Mouse (Mus musculus) thymus, adult 2 months (tissue): ENCODE measurements around the gene Lhfp. TPM values are rescaled to one million over a fixed set of nuclear protein-coding genes. Genes with fewer than 3 reads are reported as not detected.
"Not testable (repeated sequence)": the region's sequence is repeated elsewhere in the genome, so short reads cannot be mapped to it uniquely, and the experiment has no call there.

Source experiments
- DNase-seq: peaks from one replicate; pipeline ENCODE4 v3.0.0; 2021
- H3K27ac ChIP-seq: fragments of 200-500 bp; 2 replicates; pipeline ENCODE4 v1.5.1; 2012; ENCODE audit warnings: low read length, control low read depth; ENCODE audit not compliant: control insufficient read depth, insufficient read depth
- H3K27me3 ChIP-seq: fragments of 200-500 bp; 2 replicates; pipeline ENCODE4 v1.6.1; 2012; ENCODE audit warnings: mild to moderate bottlenecking, low read length, moderate library complexity, mixed read lengths; ENCODE audit not compliant: control insufficient read depth, insufficient read depth
- H3K36me3 ChIP-seq: fragments of 200-500 bp; 2 replicates; pipeline ENCODE4 v1.6.1; 2012; ENCODE audit warnings: mild to moderate bottlenecking, low read length, moderate library complexity; ENCODE audit not compliant: control insufficient read depth, insufficient read depth
- H3K4me1 ChIP-seq: fragments of 200-500 bp; replicated peaks from 2 replicates; pipeline ENCODE4 v1.6.1; 2012; ENCODE audit warnings: low read length; ENCODE audit not compliant: control insufficient read depth, insufficient read depth
- H3K4me3 ChIP-seq: fragments of 200-500 bp; 2 replicates; pipeline ENCODE4 v1.5.1; 2012; ENCODE audit warnings: mild to moderate bottlenecking, low read length, control low read depth, moderate library complexity; ENCODE audit not compliant: control insufficient read depth, insufficient read depth
- CTCF ChIP-seq: fragments of 200-500 bp; IDR thresholded peaks from 2 replicates; pipeline ENCODE4 v1.5.1; 2012; ENCODE audit warnings: mild to moderate bottlenecking, control low read depth, low read length, moderate library complexity, borderline replicate concordance; ENCODE audit not compliant: control insufficient read depth, poor library complexity, insufficient read depth; ENCODE audit errors: extremely low read depth
- POLR2A ChIP-seq: fragments of 200-500 bp; IDR thresholded peaks from 2 replicates; pipeline ENCODE4 v1.6.1; 2012; ENCODE audit warnings: mild to moderate bottlenecking, low read length, control low read depth, moderate library complexity; ENCODE audit not compliant: control insufficient read depth, poor library complexity, insufficient read depth; ENCODE audit errors: extremely low read depth
- WGBS: fragments of 180-500 bp; shearing (Covaris S2); methylation state at CpG from one replicate; pipeline ENCODE4 v1.1.7; 2018; 5-methylcytosine and 5-hydroxymethylcytosine counted together
- polyA plus RNA-seq: library from polyadenylated mRNA; depleted of rRNA; stranded (reverse); fragments of >200 nt; gene quantifications from 2 replicates; pipeline ENCODE4 v1.2.3, GENCODE M21; 2012

The Lhfp gene
- polyA plus RNA-seq, 1 experiment = 18.7 TPM

GRCm38 (mm10) chr3:53101711-53102110 is 60.4 kb downstream of the Lhfp start:
- H3K27me3 ChIP-seq = no peaks in the 10 kb centered on the region
- no peak overlapping the region for H3K27ac ChIP-seq
- no peak for DNase-seq
- no peaks in the 10 kb centered on the region for H3K36me3 ChIP-seq
- TF ChIP-seq POLR2A (no peak), CTCF (no peak)
- no peaks in the 10 kb centered on the region for H3K4me1 ChIP-seq
- H3K4me3 ChIP-seq = no peak overlapping the region
- 90% methylated on average over 6 of the region's 6 CpGs for WGBS

GRCm38 (mm10) chr3:53102131-53102756 is 60.9 kb downstream of the Lhfp start:
- Histone ChIP-seq H3K27ac (no peak overlapping the region), H3K36me3 (no peaks in the 10 kb centered on the region), H3K4me3 (no peak overlapping the region), H3K4me1 (no peaks in the 10 kb centered on the region), H3K27me3 (no peaks in the 10 kb centered on the region)
- WGBS = 40% methylated on average over 5 of the region's 5 CpGs
- TF ChIP-seq POLR2A = no peak
- TF ChIP-seq CTCF = no peak
- no peak for DNase-seq

- no peak for TF ChIP-seq POLR2A
- TF ChIP-seq CTCF = no peak
Measured at GRCm38 (mm10) chr3:53102757-53103153, 61.4 kb downstream of the Lhfp start.

GRCm38 (mm10) chr3:53108594-53109373 is 67.5 kb downstream of the Lhfp start:
- H3K36me3 ChIP-seq = no peaks in the 10 kb centered on the region
- TF ChIP-seq POLR2A (no peak), CTCF (no peak)
- WGBS = 76% methylated on average over 11 of the region's 11 CpGs
- H3K4me3 ChIP-seq = no peak overlapping the region
- no peaks in the 10 kb centered on the region for H3K27me3 ChIP-seq
- DNase-seq = no peak
- H3K4me1 ChIP-seq = no peaks in the 10 kb centered on the region
- H3K27ac ChIP-seq = no peak overlapping the region

More at GRCm38 (mm10) chr3:53102757-53103153, 61.4 kb downstream of the Lhfp start:
- Histone ChIP-seq H3K27ac (no peak overlapping the region), H3K4me1 (no peaks in the 10 kb centered on the region), H3K27me3 (no peaks in the 10 kb centered on the region), H3K36me3 (no peaks in the 10 kb centered on the region), H3K4me3 (no peak overlapping the region)
- DNase-seq = no peak
- WGBS = 40% methylated on average over 12 of the region's 12 CpGs

GRCm38 (mm10) chr3:53109879-53110278 is 68.6 kb downstream of the Lhfp start:
- Histone ChIP-seq H3K27me3 (no peaks in the 10 kb centered on the region), H3K36me3 (no peaks in the 10 kb centered on the region), H3K4me3 (no peak overlapping the region), H3K27ac (no peak overlapping the region), H3K4me1 (no peaks in the 10 kb centered on the region)
- no peak for DNase-seq
- TF ChIP-seq CTCF (no peak), POLR2A (no peak)
- 54% methylated on average over 3 of the region's 3 CpGs for WGBS

GRCm38 (mm10) chr3:53112048-53112447 is 70.7 kb downstream of the Lhfp start:
- H3K4me3 ChIP-seq = no peak overlapping the region
- WGBS = 96% methylated on average over 7 of the region's 7 CpGs
- H3K4me1 ChIP-seq = no peaks in the 10 kb centered on the region
- H3K27ac ChIP-seq = no peak overlapping the region
- TF ChIP-seq POLR2A (no peak), CTCF (no peak)
- no peak for DNase-seq
- H3K27me3 ChIP-seq = no peaks in the 10 kb centered on the region
- no peaks in the 10 kb centered on the region for H3K36me3 ChIP-seq

GRCm38 (mm10) chr3:53118755-53119154 is 77.4 kb downstream of the Lhfp start:
- not testable (repeated sequence) for H3K4me3 ChIP-seq, H3K27me3 ChIP-seq, DNase-seq, H3K36me3 ChIP-seq, H3K27ac ChIP-seq, H3K4me1 ChIP-seq
- 79% methylated on average over 5 of the region's 9 CpGs for WGBS
